Mouse (Mus musculus): ENCODE measurements around the gene Alkbh6.

GRCm38 (mm10) chr7:30279951-30280669 is 28.4 kb upstream of the Alkbh6 start, which contains the start of the genes Thap8 and Wdr62:
- no peak for TF ChIP-seq CTCF (IDR thresholded peaks at IDR 0.05; ENCODE audit: low read depth, low read length)
- TF ChIP-seq POLR2A (IDR thresholded peaks at IDR 0.05; ENCODE audit: insufficient read depth, low read length): peak; percentile 80
